Mouse (Mus musculus): Measurements from ENCODE around the gene Nr1i2. TPM values are rescaled to one million over a fixed set of nuclear protein-coding genes. Genes with fewer than 3 reads are reported as not detected.
A peak's percentile ranks its signal among the peaks of the same experiment; 100 is the strongest.
"Not testable (repeated sequence)": the region's sequence is repeated elsewhere in the genome, so short reads cannot be mapped to it uniquely, and the experiment has no call there.

The Nr1i2 gene
- polyA plus RNA-seq (2015; fragmentation: Nextera tagmentation; extraction: Ambion mirVana) = 0.07 TPM in 1 of 2 replicates, not detected in the other

DNA sequence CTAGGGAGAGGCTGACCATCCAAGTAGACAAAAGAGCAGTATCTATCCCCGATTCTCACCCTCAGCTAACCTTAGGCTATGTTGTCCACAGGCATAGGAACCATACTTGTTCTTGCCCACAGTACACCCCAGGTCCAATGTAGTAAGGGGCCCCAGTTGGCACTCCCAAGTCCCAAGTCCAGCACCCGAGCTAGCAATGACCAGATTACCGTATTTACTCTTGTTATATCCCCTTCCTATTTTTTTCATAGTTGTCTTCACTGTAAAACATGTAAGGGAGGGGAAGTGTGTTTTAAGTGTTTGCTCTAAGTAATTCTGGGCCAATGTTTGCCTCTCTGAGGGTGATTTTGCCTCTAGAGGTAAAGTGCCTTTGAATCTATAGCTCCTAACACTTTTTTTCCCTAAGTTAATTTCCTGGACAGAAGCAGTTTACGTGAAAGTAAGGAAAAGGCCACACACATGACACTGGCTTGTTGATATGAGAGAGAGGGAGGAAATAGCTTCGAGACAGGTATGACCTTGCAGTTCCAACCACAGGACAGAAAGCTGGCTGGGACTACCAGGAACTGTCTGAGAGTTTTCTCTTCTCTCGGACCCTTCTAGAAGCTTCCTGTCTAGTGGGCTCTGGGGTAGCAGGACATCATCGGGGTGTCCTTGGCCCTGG is at the start of gene Nr1i2:
Nr1i2 (minus strand) TSS at position 140 of the 664 bp plus-strand sequence.
- Histone ChIP-seq H3K4me1 (replicated peaks) (no peaks in the 10 kb centered on the region), H3K9me3 (no peaks in the 10 kb centered on the region), H3K27me3 (no peaks in the 10 kb centered on the region), H3K27ac (replicated peaks) (no peak within 1 kb of the TSS), H3K9ac (no peak within 1 kb of the TSS), H3K4me2 (no peak within 1 kb of the TSS), H3K36me3 (no peaks in the 10 kb centered on the region), H3K4me3 (no peak within 1 kb of the TSS)
- WGBS = 72% methylated on average over 7 of the region's 7 CpGs
- no peak for ATAC-seq (ENCODE audit: low read depth)

DNA sequence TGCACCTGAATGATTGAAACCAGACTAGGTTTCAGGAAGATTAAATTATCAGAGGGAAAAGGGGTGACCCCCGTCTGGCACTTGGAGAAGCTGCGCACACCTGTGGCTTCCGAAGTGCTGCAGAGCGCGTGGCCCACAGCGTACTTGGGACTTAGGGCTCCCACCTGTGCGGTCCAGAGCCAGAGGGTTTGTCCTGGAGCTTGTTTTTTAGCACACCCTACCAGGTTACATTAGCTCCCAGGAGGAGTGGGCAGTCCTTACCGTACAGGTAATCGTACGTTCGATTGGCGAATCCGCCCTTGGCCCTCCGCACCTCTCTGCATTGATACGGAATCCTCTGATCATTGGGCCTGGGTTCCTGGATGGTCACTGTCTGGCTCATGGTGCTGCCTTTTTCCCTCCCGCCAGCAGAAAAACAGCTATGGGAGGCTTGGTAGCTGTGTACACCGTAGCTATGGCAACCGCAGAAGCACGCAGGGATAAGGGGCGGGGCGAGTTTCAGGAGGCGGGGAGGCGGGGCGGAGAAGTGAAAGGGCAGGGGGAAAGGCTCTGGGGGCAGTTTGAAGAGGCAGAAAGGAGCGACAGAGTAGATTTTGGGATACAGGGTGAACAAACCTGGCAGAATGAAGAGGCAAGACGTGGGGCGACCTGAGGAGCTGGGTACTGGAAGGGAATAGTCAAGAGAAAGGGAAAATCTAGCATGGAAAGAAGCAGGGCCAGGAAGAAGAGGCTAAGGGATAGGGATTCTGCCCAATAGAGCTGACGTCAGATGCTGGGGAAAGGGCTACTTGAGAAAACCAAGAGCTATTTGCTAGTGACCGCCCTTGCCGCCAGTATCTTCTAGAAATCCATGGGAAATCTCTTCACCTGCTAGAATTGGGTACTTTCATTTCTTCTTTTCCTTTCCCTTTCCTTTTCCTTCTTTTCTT is 47.0 kb upstream of the Nr1i2 start, which contains the start of gene Maats1:
Maats1 (minus strand) TSS at position 748 of the 929 bp plus-strand sequence.
- peak within 1 kb of the TSS; percentile 39 for H3K4me3 ChIP-seq
- H3K36me3 ChIP-seq = no peaks in the 10 kb centered on the region
- peak within 1 kb of the TSS; percentile 73 for H3K4me2 ChIP-seq
- H3K27me3 ChIP-seq = no peaks in the 10 kb centered on the region
- peak within 1 kb of the TSS; percentile 66 for H3K9ac ChIP-seq
- 0 out of 2 replicates have a peak within 1 kb of the TSS, but pooled peaks have one; percentile 23 for H3K27ac ChIP-seq (replicated peaks)
- peaks cover 11% of the 10 kb centered on the region for H3K4me1 ChIP-seq (replicated peaks)
- 11% methylated on average over 30 of the region's 30 CpGs for WGBS
- H3K9me3 ChIP-seq = no peaks in the 10 kb centered on the region
- peak; percentile 90 for ATAC-seq (ENCODE audit: low read depth)

DNA sequence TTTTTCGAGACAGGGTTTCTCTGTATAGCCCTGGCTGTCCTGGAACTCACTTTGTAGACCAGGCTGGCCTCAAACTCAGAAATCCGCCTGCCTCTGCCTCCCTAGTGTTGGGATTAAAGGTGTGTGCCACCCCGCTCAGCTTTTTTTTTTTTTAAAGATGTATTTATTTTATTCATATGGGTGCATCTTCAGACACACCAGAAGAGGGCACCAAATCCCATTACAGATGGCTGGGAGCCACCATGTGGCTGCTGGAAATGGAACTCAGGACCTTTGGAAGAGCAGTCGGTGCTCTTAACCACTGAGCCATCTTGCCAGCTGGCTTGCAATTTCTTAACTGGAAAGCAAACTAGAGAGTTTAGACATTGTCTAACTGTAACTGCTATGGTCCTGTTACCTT is 43.5 kb upstream of the Nr1i2 start:
- not testable (repeated sequence) for H3K9ac ChIP-seq; H3K4me2 ChIP-seq; H3K27me3 ChIP-seq; H3K27ac ChIP-seq (replicated peaks); ATAC-seq (ENCODE audit: low read depth); H3K9me3 ChIP-seq; H3K4me1 ChIP-seq (replicated peaks); H3K36me3 ChIP-seq; H3K4me3 ChIP-seq
- WGBS = 84% methylated on average over 4 of the region's 4 CpGs

DNA sequence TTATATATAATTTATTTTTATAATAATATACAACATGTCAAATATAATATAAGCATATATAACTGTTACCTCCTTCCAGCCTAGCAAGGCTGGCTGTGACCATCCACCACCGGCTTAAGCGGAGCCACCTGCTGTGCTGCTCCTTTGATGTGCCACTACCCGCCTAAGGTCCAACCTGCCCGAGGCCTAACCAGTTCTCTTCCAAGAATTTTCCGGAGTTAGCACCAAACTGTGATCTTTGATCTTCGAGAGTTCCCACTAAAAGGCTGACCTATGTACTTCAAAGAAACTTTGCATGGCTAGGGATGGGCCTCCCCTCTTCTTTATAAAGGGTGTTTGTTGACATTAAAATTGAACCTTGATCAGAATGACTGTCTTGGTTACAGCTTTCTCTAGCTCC is 39.8 kb upstream of the Nr1i2 start:
- no peak overlapping the region for H3K4me3 ChIP-seq
- ATAC-seq (ENCODE audit: low read depth) = no peak
- no peak overlapping the region for H3K27ac ChIP-seq (replicated peaks)
- no peaks in the 10 kb centered on the region for H3K4me1 ChIP-seq (replicated peaks)
- H3K36me3 ChIP-seq = no peaks in the 10 kb centered on the region
- WGBS = 39% methylated on average over 6 of the region's 6 CpGs
- no peaks in the 10 kb centered on the region for H3K27me3 ChIP-seq
- H3K9ac ChIP-seq = no peak overlapping the region
- no peaks in the 10 kb centered on the region for H3K9me3 ChIP-seq
- H3K4me2 ChIP-seq = no peak overlapping the region

DNA sequence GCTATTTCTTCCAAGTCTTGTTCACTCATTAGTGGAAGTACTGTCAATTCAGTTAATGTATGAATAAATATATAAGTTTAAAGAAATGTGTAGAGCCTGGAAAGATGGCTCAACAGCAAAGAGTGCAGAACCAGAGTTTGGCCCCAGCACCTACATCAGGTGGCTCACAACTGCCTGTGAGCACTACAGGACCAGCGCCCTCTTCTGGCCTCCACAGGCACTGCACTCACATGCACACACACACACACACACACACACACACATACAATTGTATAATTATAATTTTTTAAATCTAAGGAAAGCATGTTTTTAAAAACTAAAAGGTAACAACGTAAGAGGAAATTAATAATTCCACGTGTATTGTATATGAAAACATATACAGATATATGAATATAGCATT is 34.7 kb upstream of the Nr1i2 start:
- Histone ChIP-seq H3K27ac (replicated peaks) (no peak overlapping the region), H3K36me3 (no peaks in the 10 kb centered on the region), H3K9me3 (no peaks in the 10 kb centered on the region), H3K27me3 (no peaks in the 10 kb centered on the region), H3K9ac (no peak overlapping the region), H3K4me1 (replicated peaks) (no peaks in the 10 kb centered on the region), H3K4me2 (no peak overlapping the region), H3K4me3 (no peak overlapping the region)
- WGBS = 89% methylated on average over 3 of the region's 3 CpGs
- ATAC-seq (ENCODE audit: low read depth) = no peak

DNA sequence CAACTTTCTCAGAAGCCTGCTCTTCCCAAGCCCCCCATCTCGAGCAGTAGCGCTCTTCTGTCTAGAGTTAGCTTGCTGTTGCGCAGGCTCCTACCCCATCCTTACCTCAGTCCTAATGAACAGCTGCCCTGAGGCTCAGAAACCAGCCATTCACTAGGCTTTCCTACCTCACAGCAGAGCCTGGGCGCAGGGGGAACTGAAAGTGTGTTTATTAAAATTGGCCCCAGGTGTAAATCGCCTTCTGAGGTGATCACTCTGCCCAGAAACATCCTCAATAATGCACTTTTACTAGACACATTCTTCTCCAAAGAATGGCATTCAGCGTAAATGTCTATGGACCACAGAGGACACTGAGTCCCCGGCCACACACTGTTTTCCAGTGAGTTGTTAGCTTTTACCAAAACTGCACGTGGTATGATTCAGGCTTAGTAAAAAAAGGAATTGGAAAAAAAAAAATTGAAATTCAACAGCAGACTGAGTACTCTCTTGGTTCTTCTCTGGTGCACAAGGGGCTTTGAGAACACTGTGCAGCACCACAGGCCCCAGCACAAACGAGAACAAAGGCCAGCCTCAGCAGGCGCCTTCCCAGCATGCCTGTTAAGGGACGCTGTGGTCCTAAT is 32.3 kb upstream of the Nr1i2 start:
- H3K4me1 ChIP-seq (replicated peaks) = no peaks in the 10 kb centered on the region
- no peak overlapping the region for H3K4me3 ChIP-seq
- H3K27ac ChIP-seq (replicated peaks) = no peak overlapping the region
- no peak for ATAC-seq (ENCODE audit: low read depth)
- H3K27me3 ChIP-seq = no peaks in the 10 kb centered on the region
- no peaks in the 10 kb centered on the region for H3K36me3 ChIP-seq
- no peak overlapping the region for H3K4me2 ChIP-seq
- H3K9me3 ChIP-seq = no peaks in the 10 kb centered on the region
- no peak overlapping the region for H3K9ac ChIP-seq
- WGBS = 83% methylated on average over 11 of the region's 11 CpGs

DNA sequence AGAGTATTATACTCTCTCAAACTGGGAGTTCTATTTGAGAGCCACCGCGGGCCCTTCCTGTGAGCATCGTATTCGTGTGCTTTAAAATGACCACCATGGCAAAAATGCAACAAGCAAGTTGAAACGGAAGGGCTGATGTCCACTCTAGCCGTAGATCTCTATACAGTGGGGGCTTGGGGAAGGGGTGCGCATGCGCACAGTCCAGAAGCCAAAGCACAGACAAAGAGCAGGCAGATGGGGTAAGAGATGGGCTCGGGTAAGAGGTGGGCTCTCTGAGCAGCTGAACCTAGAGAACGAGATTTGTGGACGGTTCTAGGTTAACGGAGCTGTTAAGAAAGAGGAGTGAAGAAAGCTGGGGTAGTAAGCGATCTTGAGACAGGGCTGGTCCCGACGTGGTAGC is 29.7 kb upstream of the Nr1i2 start:
- Histone ChIP-seq H3K9ac (no peak overlapping the region), H3K4me2 (no peak overlapping the region), H3K4me3 (no peak overlapping the region), H3K4me1 (replicated peaks) (no peaks in the 10 kb centered on the region), H3K9me3 (no peaks in the 10 kb centered on the region), H3K27me3 (no peaks in the 10 kb centered on the region), H3K27ac (replicated peaks) (no peak overlapping the region), H3K36me3 (no peaks in the 10 kb centered on the region)
- no peak for ATAC-seq (ENCODE audit: low read depth)
- WGBS = 93% methylated on average over 15 of the region's 15 CpGs

DNA sequence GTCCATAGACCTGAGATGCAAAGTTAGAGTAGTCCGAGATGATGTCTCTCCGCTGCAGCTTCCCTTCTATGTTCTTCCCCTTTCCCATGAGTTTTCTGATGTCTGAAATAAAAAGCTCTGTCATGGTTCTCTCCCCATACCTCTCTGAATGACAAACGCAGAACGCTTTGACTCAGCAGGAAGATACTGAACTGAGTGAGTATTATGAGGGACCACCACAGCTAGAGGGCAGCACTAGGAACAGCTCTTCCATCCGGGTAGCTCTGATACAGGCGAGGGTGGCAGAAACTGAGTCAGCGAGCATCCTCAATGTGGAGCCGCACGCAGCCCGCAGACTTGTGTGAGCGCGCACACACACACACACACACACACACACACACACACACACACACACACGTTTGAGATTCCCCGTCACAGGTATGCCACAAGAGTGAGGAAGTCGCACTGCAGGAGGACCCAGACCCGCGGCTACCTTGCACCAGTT is 26.9 kb upstream of the Nr1i2 start:
- H3K36me3 ChIP-seq = no peaks in the 10 kb centered on the region
- H3K4me1 ChIP-seq (replicated peaks) = no peaks in the 10 kb centered on the region
- peak overlapping the region; percentile 17 for H3K4me3 ChIP-seq
- H3K9me3 ChIP-seq = no peaks in the 10 kb centered on the region
- no peaks in the 10 kb centered on the region for H3K27me3 ChIP-seq
- H3K4me2 ChIP-seq = peak overlapping the region; percentile 49
- H3K27ac ChIP-seq (replicated peaks) = no peak overlapping the region
- 35% methylated on average over 17 of the region's 17 CpGs for WGBS
- 0 out of 2 replicates have a peak overlapping the region, but pooled peaks have one; percentile 45 for H3K9ac ChIP-seq
- ATAC-seq (ENCODE audit: low read depth) = peak; percentile 65; the same call in 1 of the 2 replicates

DNA sequence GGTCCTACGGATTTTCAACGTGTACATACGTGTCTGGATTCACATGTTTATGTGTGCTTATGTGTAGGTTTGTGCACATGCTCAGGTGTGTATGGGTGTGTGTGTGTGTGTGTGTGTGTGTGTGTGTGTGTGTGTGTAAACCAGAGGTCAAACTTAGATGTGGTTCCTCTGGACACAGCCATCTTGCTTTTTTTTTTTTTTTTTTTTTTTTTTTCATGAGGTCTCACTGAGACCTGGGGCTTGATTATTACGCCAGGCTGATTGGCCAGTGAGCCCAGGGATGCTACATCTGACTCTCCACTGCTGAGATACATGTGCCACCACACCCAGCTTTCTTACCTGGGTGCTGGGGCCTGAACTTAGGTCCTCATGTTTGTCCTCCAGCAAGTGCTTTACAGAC is 24.5 kb upstream of the Nr1i2 start:
- no peaks in the 10 kb centered on the region for H3K4me1 ChIP-seq (replicated peaks)
- 94% methylated on average over 4 of the region's 4 CpGs for WGBS

DNA sequence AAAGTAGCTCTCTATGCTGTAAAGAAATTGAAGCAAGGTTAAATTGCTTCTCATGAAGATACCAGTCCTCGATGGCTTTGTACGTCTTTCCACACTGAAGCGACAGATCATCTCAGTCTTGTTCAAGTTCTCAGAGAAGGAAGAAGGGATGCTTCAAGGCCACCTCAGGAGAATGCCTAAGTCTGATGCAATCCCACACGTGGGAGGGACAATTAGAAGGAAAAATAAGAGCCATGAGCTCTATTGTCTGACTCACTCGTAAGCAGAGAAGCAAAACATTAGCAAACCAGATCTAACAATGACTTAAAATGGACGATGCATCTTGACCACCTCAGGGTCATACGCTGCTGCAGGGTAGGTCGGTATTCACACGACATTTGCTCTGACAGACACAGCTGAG is 23.9 kb upstream of the Nr1i2 start:
- H3K36me3 ChIP-seq = no peaks in the 10 kb centered on the region
- no peaks in the 10 kb centered on the region for H3K4me1 ChIP-seq (replicated peaks)
- H3K9ac ChIP-seq = no peak overlapping the region
- no peak overlapping the region for H3K4me2 ChIP-seq
- no peaks in the 10 kb centered on the region for H3K27me3 ChIP-seq
- no peaks in the 10 kb centered on the region for H3K9me3 ChIP-seq
- WGBS = 81% methylated on average over 9 of the region's 9 CpGs
- no peak overlapping the region for H3K4me3 ChIP-seq
- H3K27ac ChIP-seq (replicated peaks) = no peak overlapping the region
- no peak for ATAC-seq (ENCODE audit: low read depth)

More for the DNA sequence above, 24.5 kb upstream of the Nr1i2 start:
- H3K9ac ChIP-seq = no peak overlapping the region
- H3K27ac ChIP-seq (replicated peaks) = no peak overlapping the region
- H3K4me2 ChIP-seq = no peak overlapping the region
- H3K9me3 ChIP-seq = no peaks in the 10 kb centered on the region
- H3K36me3 ChIP-seq = no peaks in the 10 kb centered on the region
- no peak overlapping the region for H3K4me3 ChIP-seq
- no peaks in the 10 kb centered on the region for H3K27me3 ChIP-seq
- ATAC-seq (ENCODE audit: low read depth) = no peak

DNA sequence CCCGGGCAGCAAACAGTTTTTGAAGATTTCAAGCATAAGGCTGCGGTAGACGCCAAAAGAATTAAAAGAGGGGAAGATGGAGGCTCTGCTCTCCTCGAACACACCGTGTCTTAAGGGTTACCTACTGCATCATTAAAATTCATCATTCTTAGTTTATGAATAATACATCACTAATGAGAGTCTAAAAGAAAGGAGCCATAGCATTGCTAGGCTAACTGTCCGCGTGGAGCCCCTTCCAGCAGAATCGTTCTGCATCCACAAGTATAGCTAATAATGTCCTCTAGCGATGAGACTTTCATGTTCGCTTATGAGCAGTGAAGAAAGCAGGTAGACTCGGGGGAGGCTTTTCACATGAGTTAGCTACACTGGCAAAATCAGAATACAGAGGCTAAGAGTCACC is 13.6 kb upstream of the Nr1i2 start:
- H3K4me1 ChIP-seq (replicated peaks) = peaks cover 19% of the 10 kb centered on the region
- no peak overlapping the region for H3K4me2 ChIP-seq
- no peaks in the 10 kb centered on the region for H3K27me3 ChIP-seq
- no peaks in the 10 kb centered on the region for H3K36me3 ChIP-seq
- no peaks in the 10 kb centered on the region for H3K9me3 ChIP-seq
- H3K9ac ChIP-seq = no peak overlapping the region
- 69% methylated on average over 11 of the region's 11 CpGs for WGBS
- H3K4me3 ChIP-seq = no peak overlapping the region
- H3K27ac ChIP-seq (replicated peaks) = no peak overlapping the region
- ATAC-seq (ENCODE audit: low read depth) = no peak

DNA sequence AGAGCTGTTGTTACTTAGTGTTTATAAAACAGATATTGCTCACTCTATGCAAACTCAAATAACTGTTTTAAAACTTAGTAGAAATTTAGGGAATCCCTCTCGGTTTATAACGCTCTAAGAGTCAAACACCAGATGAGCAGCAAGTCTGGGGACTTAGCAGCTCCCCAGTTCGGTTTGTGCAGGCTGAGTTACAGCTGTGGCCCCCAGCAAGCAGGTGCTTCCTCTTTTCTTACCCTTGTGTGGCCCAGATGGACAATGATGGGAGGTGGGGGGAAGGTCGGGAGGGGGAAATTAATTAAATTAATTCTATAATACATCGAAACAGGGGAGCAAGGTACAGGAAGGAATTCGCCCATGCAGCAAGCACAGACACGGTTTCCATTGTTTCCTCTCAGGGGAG is 13.0 kb upstream of the Nr1i2 start:
- Histone ChIP-seq H3K4me3 (no peak overlapping the region), H3K4me2 (no peak overlapping the region), H3K9ac (peak overlapping the region; percentile 27; the same call in 1 of the 2 replicates), H3K9me3 (no peaks in the 10 kb centered on the region), H3K27ac (replicated peaks) (no peak overlapping the region), H3K36me3 (no peaks in the 10 kb centered on the region), H3K27me3 (no peaks in the 10 kb centered on the region), H3K4me1 (replicated peaks) (peaks cover 19% of the 10 kb centered on the region)
- ATAC-seq (ENCODE audit: low read depth) = no peak
- WGBS = 39% methylated on average over 7 of the region's 7 CpGs
